Mouse (Mus musculus): ENCODE results near the gene Zkscan6. TPM values are rescaled to one million over a fixed set of nuclear protein-coding genes. Genes with fewer than 3 reads are reported as not detected.
A peak's percentile ranks its signal among the peaks of the same experiment; 100 is the strongest.

Zkscan6 gene
- polyA plus RNA-seq (2015; fragmentation: Nextera tagmentation; extraction: Ambion mirVana): 9.5 and 11.0 TPM in 2 replicates

- H3K4me1 ChIP-seq (replicated peaks): peaks cover 7% of the 10 kb centered on the region
- under 1% methylated on average over 58 of the region's 58 CpGs for WGBS
- peak within 1 kb of the TSS; percentile 78 for H3K4me3 ChIP-seq
- peak within 1 kb of the TSS; percentile 88 for H3K27ac ChIP-seq
- no peaks in the 10 kb centered on the region for H3K36me3 ChIP-seq
- ATAC-seq (replicated peaks; ENCODE audit: insufficient number of reproducible peaks, insufficient read depth, low FRiP score, low read depth): peak; percentile 97
- no peaks in the 10 kb centered on the region for H3K27me3 ChIP-seq
- peak within 1 kb of the TSS; percentile 88 for H3K4me2 ChIP-seq
- H3K9me3 ChIP-seq (replicated peaks): no peaks in the 10 kb centered on the region
- H3K9ac ChIP-seq: peak within 1 kb of the TSS; percentile 74
Observed at GRCm38 (mm10) chr11:65806909-65807504, at the start of gene Zkscan6. Gene Zkscan6, plus strand, starts transcription at chr11:65807175.

GRCm38 (mm10) chr11:65759350-65759749, 47.6 kb upstream of the Zkscan6 start:
- Histone ChIP-seq H3K4me2 (no peak overlapping the region), H3K4me1 (replicated peaks) (peaks cover under 1% of the 10 kb centered on the region), H3K27ac (no peak overlapping the region), H3K36me3 (no peaks in the 10 kb centered on the region), H3K9ac (no peak overlapping the region), H3K4me3 (no peak overlapping the region), H3K9me3 (replicated peaks) (no peaks in the 10 kb centered on the region), H3K27me3 (no peaks in the 10 kb centered on the region)
- WGBS: 86% methylated on average over 1 of the region's 1 CpGs
- ATAC-seq (replicated peaks; ENCODE audit: insufficient number of reproducible peaks, insufficient read depth, low FRiP score, low read depth): no peak

- Histone ChIP-seq H3K27ac (no peak overlapping the region), H3K4me2 (no peak overlapping the region), H3K27me3 (no peaks in the 10 kb centered on the region), H3K4me3 (no peak overlapping the region), H3K9ac (no peak overlapping the region), H3K4me1 (replicated peaks) (no peaks in the 10 kb centered on the region; the same call in 1 of the 2 replicates), H3K36me3 (no peaks in the 10 kb centered on the region), H3K9me3 (replicated peaks) (no peaks in the 10 kb centered on the region)
- WGBS: 94% methylated on average over 2 of the region's 2 CpGs
- no peak for ATAC-seq (replicated peaks; ENCODE audit: insufficient number of reproducible peaks, insufficient read depth, low FRiP score, low read depth)
Observed at GRCm38 (mm10) chr11:65760912-65761311, 46.1 kb upstream of the Zkscan6 start.

DNA sequence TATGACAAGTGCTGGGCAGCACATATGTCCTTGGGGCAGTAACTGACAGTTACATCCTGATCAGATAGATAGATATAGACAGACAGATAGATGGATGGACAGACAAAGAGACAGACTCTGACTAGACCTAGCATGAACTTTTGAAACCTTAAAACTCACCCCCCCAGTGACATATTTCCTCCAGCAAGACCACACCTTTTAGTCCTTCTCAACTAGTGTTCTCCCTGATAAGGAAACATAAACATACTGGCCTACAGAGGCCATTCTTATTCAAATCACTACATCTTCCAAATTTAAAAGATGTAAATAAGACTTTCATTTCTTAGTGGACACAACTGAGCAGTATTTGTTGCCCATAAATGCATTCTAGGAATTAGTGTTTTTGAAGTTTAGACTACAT, 38.5 kb upstream of the Zkscan6 start:
- Histone ChIP-seq H3K9me3 (replicated peaks) (no peaks in the 10 kb centered on the region), H3K27ac (no peak overlapping the region), H3K36me3 (no peaks in the 10 kb centered on the region), H3K4me2 (no peak overlapping the region), H3K27me3 (no peaks in the 10 kb centered on the region), H3K9ac (no peak overlapping the region), H3K4me3 (no peak overlapping the region), H3K4me1 (replicated peaks) (peaks cover 11% of the 10 kb centered on the region)
- ATAC-seq (replicated peaks; ENCODE audit: insufficient number of reproducible peaks, insufficient read depth, low FRiP score, low read depth): no peak

DNA sequence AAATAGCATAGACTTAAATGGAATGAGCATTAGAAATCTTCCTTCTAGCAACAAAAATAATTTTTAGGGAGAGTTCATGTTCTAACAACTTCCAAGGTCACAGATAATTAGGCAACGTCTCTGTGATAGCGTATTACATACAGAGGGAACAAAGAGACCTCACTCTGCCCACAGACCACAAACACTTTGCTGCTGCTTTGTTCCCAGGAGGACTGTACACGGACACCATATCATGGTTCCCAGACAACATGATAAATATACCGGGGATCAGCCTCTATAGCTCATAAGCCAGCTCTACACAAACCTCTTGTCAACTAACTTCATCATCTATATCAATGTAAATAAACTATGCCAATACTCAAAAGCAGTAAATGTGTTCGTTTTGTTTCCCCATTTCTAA, 37.0 kb upstream of the Zkscan6 start:
- H3K27me3 ChIP-seq: no peaks in the 10 kb centered on the region
- 35% methylated on average over 5 of the region's 5 CpGs for WGBS
- peaks cover 14% of the 10 kb centered on the region for H3K4me1 ChIP-seq (replicated peaks)
- ATAC-seq (replicated peaks; ENCODE audit: insufficient number of reproducible peaks, insufficient read depth, low FRiP score, low read depth): no peak
- H3K9me3 ChIP-seq (replicated peaks): no peaks in the 10 kb centered on the region
- no peak overlapping the region for H3K4me2 ChIP-seq
- no peak overlapping the region for H3K27ac ChIP-seq
- H3K36me3 ChIP-seq: no peaks in the 10 kb centered on the region
- no peak overlapping the region for H3K4me3 ChIP-seq
- no peak overlapping the region for H3K9ac ChIP-seq

DNA sequence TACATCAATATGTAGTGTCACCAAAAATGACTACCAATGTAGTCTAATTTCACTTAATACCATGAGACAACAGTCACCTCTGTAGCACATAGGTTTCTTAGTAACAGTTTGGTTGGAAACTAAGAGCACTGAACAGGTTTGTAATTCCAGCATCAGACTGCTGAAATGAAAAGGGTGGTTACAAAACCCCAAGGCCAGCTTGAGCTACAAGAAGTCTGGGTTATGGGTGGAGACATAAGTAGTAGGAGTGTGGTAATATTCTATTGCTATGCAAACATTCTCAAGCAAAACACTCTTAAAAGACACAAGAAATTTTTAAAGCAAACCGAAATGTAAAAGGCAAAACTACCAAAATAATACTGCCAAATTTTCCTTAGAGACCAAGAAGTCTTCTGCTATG, 35.4 kb upstream of the Zkscan6 start:
- no peak overlapping the region for H3K4me2 ChIP-seq
- no peaks in the 10 kb centered on the region for H3K27me3 ChIP-seq
- ATAC-seq (replicated peaks; ENCODE audit: insufficient number of reproducible peaks, insufficient read depth, low FRiP score, low read depth): no peak
- 92% methylated on average over 1 of the region's 1 CpGs for WGBS
- H3K36me3 ChIP-seq: no peaks in the 10 kb centered on the region
- peaks cover 14% of the 10 kb centered on the region for H3K4me1 ChIP-seq (replicated peaks)
- H3K4me3 ChIP-seq: no peak overlapping the region
- H3K9ac ChIP-seq: no peak overlapping the region
- no peak overlapping the region for H3K27ac ChIP-seq
- H3K9me3 ChIP-seq (replicated peaks): no peaks in the 10 kb centered on the region

GRCm38 (mm10) chr11:65773535-65773934, 33.4 kb upstream of the Zkscan6 start:
- no peak overlapping the region for H3K4me3 ChIP-seq
- H3K27ac ChIP-seq: no peak overlapping the region
- H3K27me3 ChIP-seq: no peaks in the 10 kb centered on the region
- H3K4me1 ChIP-seq (replicated peaks): peaks cover 26% of the 10 kb centered on the region
- no peak overlapping the region for H3K9ac ChIP-seq
- no peak for ATAC-seq (replicated peaks; ENCODE audit: insufficient number of reproducible peaks, insufficient read depth, low FRiP score, low read depth)
- no peak overlapping the region for H3K4me2 ChIP-seq
- H3K9me3 ChIP-seq (replicated peaks): no peaks in the 10 kb centered on the region
- 57% methylated on average over 2 of the region's 2 CpGs for WGBS
- no peaks in the 10 kb centered on the region for H3K36me3 ChIP-seq

GRCm38 (mm10) chr11:65773946-65774656, 32.9 kb upstream of the Zkscan6 start:
- no peak overlapping the region for H3K27ac ChIP-seq
- no peak overlapping the region for H3K4me3 ChIP-seq
- no peaks in the 10 kb centered on the region for H3K9me3 ChIP-seq (replicated peaks)
- H3K27me3 ChIP-seq: no peaks in the 10 kb centered on the region
- WGBS: 59% methylated on average over 6 of the region's 6 CpGs
- ATAC-seq (replicated peaks; ENCODE audit: insufficient number of reproducible peaks, insufficient read depth, low FRiP score, low read depth): no peak
- no peaks in the 10 kb centered on the region for H3K36me3 ChIP-seq
- H3K4me1 ChIP-seq (replicated peaks): peaks cover 31% of the 10 kb centered on the region
- no peak overlapping the region for H3K9ac ChIP-seq
- no peak overlapping the region for H3K4me2 ChIP-seq

DNA sequence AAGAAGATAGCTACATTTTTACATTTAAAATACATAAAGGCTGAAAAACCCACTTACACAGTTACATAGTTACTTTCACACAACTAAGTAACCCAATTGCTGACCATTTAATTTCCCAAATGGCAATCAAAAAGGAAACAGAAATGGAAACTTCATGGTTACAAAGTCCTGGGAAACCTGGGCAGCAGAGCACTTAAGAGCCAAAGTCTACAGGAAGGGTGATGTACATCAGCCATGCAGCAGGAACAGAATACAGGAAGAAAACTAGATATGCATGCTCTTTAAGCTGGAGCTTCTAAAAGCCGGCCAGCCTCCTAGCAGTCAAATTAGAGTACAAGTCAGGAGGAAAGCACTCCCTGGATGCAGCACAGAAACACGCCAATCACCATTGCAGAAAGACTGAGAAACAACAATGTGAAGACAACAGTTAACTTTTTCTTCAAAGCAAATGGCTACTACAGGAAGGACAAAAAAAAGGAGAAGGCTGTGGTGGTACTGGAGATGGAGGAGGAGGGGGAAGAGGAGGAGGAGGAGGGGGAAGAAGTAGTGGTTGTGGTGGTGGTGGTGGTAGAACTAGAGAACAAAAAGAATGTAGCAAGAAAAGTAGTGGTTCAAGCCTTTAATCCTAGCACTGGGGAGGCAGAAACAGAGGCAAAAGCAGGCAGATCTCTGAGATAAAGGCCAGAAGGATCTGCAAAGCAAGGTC, 29.9 kb upstream of the Zkscan6 start:
- 51% methylated on average over 2 of the region's 2 CpGs for WGBS
- H3K4me2 ChIP-seq: no peak overlapping the region
- H3K27me3 ChIP-seq: no peaks in the 10 kb centered on the region
- no peak for ATAC-seq (replicated peaks; ENCODE audit: insufficient number of reproducible peaks, insufficient read depth, low FRiP score, low read depth)
- H3K9me3 ChIP-seq (replicated peaks): no peaks in the 10 kb centered on the region
- H3K4me1 ChIP-seq (replicated peaks): peaks cover 37% of the 10 kb centered on the region
- no peak overlapping the region for H3K9ac ChIP-seq
- 0 out of 2 replicates have a peak, but pooled peaks cover 3% of the 10 kb centered on the region for H3K36me3 ChIP-seq
- H3K4me3 ChIP-seq: no peak overlapping the region
- H3K27ac ChIP-seq: peak overlapping the region; percentile 19; the same call in 1 of the 2 replicates

- Histone ChIP-seq H3K36me3 (0 out of 2 replicates have a peak, but pooled peaks cover 3% of the 10 kb centered on the region), H3K4me1 (replicated peaks) (peaks cover 37% of the 10 kb centered on the region)
Observed at GRCm38 (mm10) chr11:65777810-65778209, 29.2 kb upstream of the Zkscan6 start.

DNA sequence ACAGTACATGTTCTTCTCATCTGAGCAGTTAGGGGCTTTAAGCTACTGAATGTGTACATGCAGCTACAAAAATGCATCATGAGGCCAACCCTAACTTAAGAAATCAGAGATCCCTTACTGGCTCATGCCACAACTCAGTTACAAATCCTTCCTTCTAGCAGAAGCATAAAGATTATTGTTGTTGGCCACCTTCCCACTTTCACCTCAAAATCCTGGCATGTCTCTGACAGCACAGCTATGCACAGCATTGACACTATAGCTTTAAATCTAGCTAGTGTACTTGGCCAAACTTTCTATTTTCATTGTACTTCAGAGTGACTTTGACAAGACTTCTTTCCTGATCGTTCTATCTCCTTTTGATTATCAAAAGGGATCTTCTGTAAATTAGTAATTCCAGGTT, 27.9 kb upstream of the Zkscan6 start:
- no peak for ATAC-seq (replicated peaks; ENCODE audit: insufficient number of reproducible peaks, insufficient read depth, low FRiP score, low read depth)
- no peak overlapping the region for H3K9ac ChIP-seq
- H3K9me3 ChIP-seq (replicated peaks): no peaks in the 10 kb centered on the region
- no peaks in the 10 kb centered on the region for H3K27me3 ChIP-seq
- H3K4me3 ChIP-seq: no peak overlapping the region
- H3K27ac ChIP-seq: peak overlapping the region; percentile 27
- WGBS: 26% methylated on average over 1 of the region's 1 CpGs
- no peak overlapping the region for H3K4me2 ChIP-seq
- H3K4me1 ChIP-seq (replicated peaks): peaks cover 33% of the 10 kb centered on the region
- H3K36me3 ChIP-seq: 0 out of 2 replicates have a peak, but pooled peaks cover 3% of the 10 kb centered on the region

More at GRCm38 (mm10) chr11:65777810-65778209, 29.2 kb upstream of the Zkscan6 start:
- no peak overlapping the region for H3K4me2 ChIP-seq
- no peak overlapping the region for H3K9ac ChIP-seq
- WGBS: 60% methylated on average over 5 of the region's 5 CpGs
- H3K27me3 ChIP-seq: no peaks in the 10 kb centered on the region
- no peak overlapping the region for H3K4me3 ChIP-seq
- no peak for ATAC-seq (replicated peaks; ENCODE audit: insufficient number of reproducible peaks, insufficient read depth, low FRiP score, low read depth)
- H3K9me3 ChIP-seq (replicated peaks): no peaks in the 10 kb centered on the region
- peak overlapping the region; percentile 19; the same call in 1 of the 2 replicates for H3K27ac ChIP-seq
